Mouse (Mus musculus) limb, embryonic 12.5 days (tissue): Measurements from ENCODE around the gene Nkain4. TPM values are rescaled to one million over a fixed set of nuclear protein-coding genes. Genes with fewer than 3 reads are reported as not detected.
A peak's percentile ranks its signal among the peaks of the same experiment; 100 is the strongest.

Experiments
- ATAC-seq: fragments of 200-750 bp; cut with Nextera tagmentation; 2 replicates; pipeline ENCODE4 v1.8.0; 2017; ENCODE audit warnings: low read depth, moderate TSS enrichment; ENCODE audit not compliant: insufficient number of reproducible peaks, insufficient read depth, low FRiP score, low TSS enrichment
- H3K27ac ChIP-seq: fragments of 300-500 bp; sonication (generic); 2 replicates; pipeline ENCODE4 v1.5.1; 2016; ENCODE audit warnings: mild to moderate bottlenecking, moderate library complexity
- H3K27me3 ChIP-seq: fragments of 300-500 bp; sonication (generic); 2 replicates; pipeline ENCODE4 v1.6.1; 2016; ENCODE audit warnings: mild to moderate bottlenecking, moderate library complexity
- H3K36me3 ChIP-seq: fragments of 300-500 bp; sonication (generic); 2 replicates; pipeline ENCODE4 v1.6.1; 2016; ENCODE audit warnings: mild to moderate bottlenecking, moderate library complexity
- H3K4me1 ChIP-seq: fragments of 300-500 bp; sonication (generic); replicated peaks from 2 replicates; pipeline ENCODE4 v1.6.1; 2016
- H3K4me2 ChIP-seq: fragments of 300-500 bp; sonication (generic); 2 replicates; pipeline ENCODE4 v1.6.1; 2016; ENCODE audit warnings: mild to moderate bottlenecking, moderate library complexity
- H3K4me3 ChIP-seq: fragments of 300-500 bp; sonication (generic); replicated peaks from 2 replicates; pipeline ENCODE4 v1.5.1; 2016; ENCODE audit warnings: mild to moderate bottlenecking
- H3K9ac ChIP-seq: fragments of 300-500 bp; sonication (generic); replicated peaks from 2 replicates; pipeline ENCODE4 v1.6.1; 2016; ENCODE audit warnings: mild to moderate bottlenecking, moderate library complexity
- H3K9me3 ChIP-seq: fragments of 300-500 bp; sonication (generic); 2 replicates; pipeline ENCODE4 v1.6.1; 2016; ENCODE audit warnings: mild to moderate bottlenecking, moderate library complexity
- WGBS: fragments of 180-500 bp; shearing (Covaris S2); methylation state at CpG from one replicate; pipeline ENCODE4 v1.1.7; 2016; 5-methylcytosine and 5-hydroxymethylcytosine counted together
- polyA plus RNA-seq: library from polyadenylated mRNA; unstranded; fragments of >200 nt; fragmentation: Nextera tagmentation; extraction: Ambion mirVana; gene quantifications from 2 replicates; pipeline ENCODE4 v1.2.1, GENCODE M21; 2016

Gene Nkain4
- 6.0 and 11.2 TPM in 2 replicates for polyA plus RNA-seq

GRCm38 (mm10) chr2:180954061-180955047 is at the start of gene Nkain4:
Nkain4 (minus strand) TSS chr2:180954699.
- H3K4me2 ChIP-seq, result peak within 1 kb of the TSS; percentile 96
- H3K4me3 ChIP-seq, result peak within 1 kb of the TSS; percentile 59
- 2% methylated on average over 52 of the region's 52 CpGs for WGBS
- H3K36me3 ChIP-seq, result no peaks in the 10 kb centered on the region
- ATAC-seq, result peak; percentile 83
- no peaks in the 10 kb centered on the region for H3K9me3 ChIP-seq
- peaks cover 18% of the 10 kb centered on the region for H3K4me1 ChIP-seq
- H3K27ac ChIP-seq, result no peak within 1 kb of the TSS
- H3K27me3 ChIP-seq, result peaks cover 54% of the 10 kb centered on the region
- H3K9ac ChIP-seq, result peak within 1 kb of the TSS; percentile 66

- no peak overlapping the region for H3K27ac ChIP-seq
- H3K4me1 ChIP-seq, result no peaks in the 10 kb centered on the region
- no peak for ATAC-seq
- H3K27me3 ChIP-seq, result no peaks in the 10 kb centered on the region
- 65% methylated on average over 3 of the region's 3 CpGs for WGBS
- H3K9ac ChIP-seq, result no peak overlapping the region
- no peak overlapping the region for H3K4me2 ChIP-seq
- H3K36me3 ChIP-seq, result no peaks in the 10 kb centered on the region
- no peak overlapping the region for H3K4me3 ChIP-seq
- no peaks in the 10 kb centered on the region for H3K9me3 ChIP-seq
Measured at GRCm38 (mm10) chr2:180996905-180997304, 42.4 kb upstream of the Nkain4 start.

- no peaks in the 10 kb centered on the region for H3K4me1 ChIP-seq
- H3K9me3 ChIP-seq, result no peaks in the 10 kb centered on the region
- no peak overlapping the region for H3K4me2 ChIP-seq
- no peak overlapping the region for H3K4me3 ChIP-seq
- H3K36me3 ChIP-seq, result no peaks in the 10 kb centered on the region
- H3K9ac ChIP-seq, result no peak overlapping the region
- H3K27ac ChIP-seq, result no peak overlapping the region
- WGBS, result 15% methylated on average over 5 of the region's 5 CpGs
- no peak for ATAC-seq
- no peaks in the 10 kb centered on the region for H3K27me3 ChIP-seq
Measured at GRCm38 (mm10) chr2:180996436-180996835, 41.9 kb upstream of the Nkain4 start.

GRCm38 (mm10) chr2:180995457-180995856 is 41.0 kb upstream of the Nkain4 start:
- H3K9ac ChIP-seq, result no peak overlapping the region
- WGBS, result 84% methylated on average over 4 of the region's 4 CpGs

GRCm38 (mm10) chr2:180994360-180994759 is 39.9 kb upstream of the Nkain4 start:
- Histone ChIP-seq H3K4me1 (no peaks in the 10 kb centered on the region), H3K4me3 (no peak overlapping the region), H3K27ac (no peak overlapping the region), H3K27me3 (no peaks in the 10 kb centered on the region), H3K4me2 (no peak overlapping the region), H3K36me3 (no peaks in the 10 kb centered on the region), H3K9ac (no peak overlapping the region), H3K9me3 (no peaks in the 10 kb centered on the region)
- no peak for ATAC-seq
- WGBS, result 86% methylated on average over 2 of the region's 2 CpGs

More at GRCm38 (mm10) chr2:180995457-180995856, 41.0 kb upstream of the Nkain4 start:
- Histone ChIP-seq H3K4me1 (no peaks in the 10 kb centered on the region), H3K36me3 (no peaks in the 10 kb centered on the region), H3K9me3 (no peaks in the 10 kb centered on the region), H3K27me3 (no peaks in the 10 kb centered on the region), H3K27ac (no peak overlapping the region), H3K4me2 (no peak overlapping the region), H3K4me3 (no peak overlapping the region)
- no peak for ATAC-seq

GRCm38 (mm10) chr2:180990347-180990746 is 35.8 kb upstream of the Nkain4 start:
- no peaks in the 10 kb centered on the region for H3K4me1 ChIP-seq
- no peak overlapping the region for H3K4me2 ChIP-seq
- H3K4me3 ChIP-seq, result no peak overlapping the region
- no peak overlapping the region for H3K27ac ChIP-seq
- no peaks in the 10 kb centered on the region for H3K36me3 ChIP-seq
- no peaks in the 10 kb centered on the region for H3K27me3 ChIP-seq
- 76% methylated on average over 4 of the region's 4 CpGs for WGBS
- no peaks in the 10 kb centered on the region for H3K9me3 ChIP-seq
- ATAC-seq, result no peak
- no peak overlapping the region for H3K9ac ChIP-seq

GRCm38 (mm10) chr2:180988948-180989347 is 34.4 kb upstream of the Nkain4 start:
- Histone ChIP-seq H3K4me2 (no peak overlapping the region), H3K4me1 (no peaks in the 10 kb centered on the region), H3K4me3 (no peak overlapping the region), H3K9ac (no peak overlapping the region), H3K27ac (no peak overlapping the region), H3K9me3 (no peaks in the 10 kb centered on the region), H3K27me3 (no peaks in the 10 kb centered on the region), H3K36me3 (peaks cover 2% of the 10 kb centered on the region; the same call in 1 of the 2 replicates)
- ATAC-seq, result no peak
- 79% methylated on average over 1 of the region's 1 CpGs for WGBS

- WGBS, result 82% methylated on average over 3 of the region's 3 CpGs
Measured at GRCm38 (mm10) chr2:180988347-180988913, 33.9 kb upstream of the Nkain4 start.

GRCm38 (mm10) chr2:180987432-180988030 is 33.0 kb upstream of the Nkain4 start:
- peak; percentile 15; the same call in 1 of the 2 replicates for ATAC-seq
- Histone ChIP-seq H3K27ac (peak overlapping the region; percentile 42; the same call in 1 of the 2 replicates), H3K36me3 (peaks cover 15% of the 10 kb centered on the region)

More at GRCm38 (mm10) chr2:180988347-180988913, 33.9 kb upstream of the Nkain4 start:
- Histone ChIP-seq H3K9me3 (no peaks in the 10 kb centered on the region), H3K36me3 (peaks cover 6% of the 10 kb centered on the region; the same call in 1 of the 2 replicates), H3K9ac (no peak overlapping the region), H3K27me3 (no peaks in the 10 kb centered on the region), H3K4me3 (no peak overlapping the region), H3K27ac (no peak overlapping the region), H3K4me1 (no peaks in the 10 kb centered on the region), H3K4me2 (no peak overlapping the region)
- ATAC-seq, result no peak

GRCm38 (mm10) chr2:180987001-180987400 is 32.5 kb upstream of the Nkain4 start:
- no peaks in the 10 kb centered on the region for H3K9me3 ChIP-seq
- no peak overlapping the region for H3K9ac ChIP-seq
- no peak overlapping the region for H3K4me2 ChIP-seq
- peaks cover 21% of the 10 kb centered on the region for H3K36me3 ChIP-seq
- peak overlapping the region; percentile 42; the same call in 1 of the 2 replicates for H3K27ac ChIP-seq
- no peaks in the 10 kb centered on the region for H3K4me1 ChIP-seq
- ATAC-seq, result no peak
- no peak overlapping the region for H3K4me3 ChIP-seq
- no peaks in the 10 kb centered on the region for H3K27me3 ChIP-seq
- 83% methylated on average over 1 of the region's 1 CpGs for WGBS

More at GRCm38 (mm10) chr2:180987432-180988030, 33.0 kb upstream of the Nkain4 start:
- Histone ChIP-seq H3K4me3 (no peak overlapping the region), H3K4me1 (no peaks in the 10 kb centered on the region), H3K9me3 (no peaks in the 10 kb centered on the region), H3K27me3 (no peaks in the 10 kb centered on the region), H3K4me2 (no peak overlapping the region), H3K9ac (no peak overlapping the region)
- WGBS, result 70% methylated on average over 5 of the region's 5 CpGs

- Histone ChIP-seq H3K9me3 (no peaks in the 10 kb centered on the region), H3K27ac (peak within 1 kb of the TSS; percentile 42; the same call in 1 of the 2 replicates)
Measured at GRCm38 (mm10) chr2:180986449-180986848, 31.9 kb upstream of the Nkain4 start, which contains the start of gene Col20a1. Col20a1 (plus strand) TSS chr2:180986535.

More at GRCm38 (mm10) chr2:180986449-180986848, 31.9 kb upstream of the Nkain4 start, which contains the start of gene Col20a1:
- Histone ChIP-seq H3K4me3 (no peak within 1 kb of the TSS), H3K27me3 (no peaks in the 10 kb centered on the region), H3K4me2 (no peak within 1 kb of the TSS), H3K9ac (no peak within 1 kb of the TSS), H3K4me1 (no peaks in the 10 kb centered on the region), H3K36me3 (peaks cover 26% of the 10 kb centered on the region)
- WGBS, result 61% methylated on average over 2 of the region's 2 CpGs
- ATAC-seq, result no peak
